Mouse (Mus musculus) limb, embryonic 12.5 days (tissue): Measurements from ENCODE around the gene 1700022I11Rik. TPM values are rescaled to one million over a fixed set of nuclear protein-coding genes. Genes with fewer than 3 reads are reported as not detected.

Source experiments
- ATAC-seq: fragments of 200-750 bp; cut with Nextera tagmentation; 2 replicates; pipeline ENCODE4 v1.8.0; 2017; ENCODE audit warnings: low read depth, moderate TSS enrichment; ENCODE audit not compliant: insufficient number of reproducible peaks, insufficient read depth, low FRiP score, low TSS enrichment
- H3K27ac ChIP-seq: fragments of 300-500 bp; sonication (generic); 2 replicates; pipeline ENCODE4 v1.5.1; 2016; ENCODE audit warnings: mild to moderate bottlenecking, moderate library complexity
- H3K27me3 ChIP-seq: fragments of 300-500 bp; sonication (generic); 2 replicates; pipeline ENCODE4 v1.6.1; 2016; ENCODE audit warnings: mild to moderate bottlenecking, moderate library complexity
- H3K36me3 ChIP-seq: fragments of 300-500 bp; sonication (generic); 2 replicates; pipeline ENCODE4 v1.6.1; 2016; ENCODE audit warnings: mild to moderate bottlenecking, moderate library complexity
- H3K4me1 ChIP-seq: fragments of 300-500 bp; sonication (generic); replicated peaks from 2 replicates; pipeline ENCODE4 v1.6.1; 2016
- H3K4me2 ChIP-seq: fragments of 300-500 bp; sonication (generic); 2 replicates; pipeline ENCODE4 v1.6.1; 2016; ENCODE audit warnings: mild to moderate bottlenecking, moderate library complexity
- H3K4me3 ChIP-seq: fragments of 300-500 bp; sonication (generic); replicated peaks from 2 replicates; pipeline ENCODE4 v1.5.1; 2016; ENCODE audit warnings: mild to moderate bottlenecking
- H3K9ac ChIP-seq: fragments of 300-500 bp; sonication (generic); replicated peaks from 2 replicates; pipeline ENCODE4 v1.6.1; 2016; ENCODE audit warnings: mild to moderate bottlenecking, moderate library complexity
- H3K9me3 ChIP-seq: fragments of 300-500 bp; sonication (generic); 2 replicates; pipeline ENCODE4 v1.6.1; 2016; ENCODE audit warnings: mild to moderate bottlenecking, moderate library complexity
- WGBS: fragments of 180-500 bp; shearing (Covaris S2); methylation state at CpG from one replicate; pipeline ENCODE4 v1.1.7; 2016; 5-methylcytosine and 5-hydroxymethylcytosine counted together
- polyA plus RNA-seq: library from polyadenylated mRNA; unstranded; fragments of >200 nt; fragmentation: Nextera tagmentation; extraction: Ambion mirVana; gene quantifications from 2 replicates; pipeline ENCODE4 v1.2.1, GENCODE M21; 2016

1700022I11Rik gene
- polyA plus RNA-seq, 1 experiment from 2014 or later: 0.78 TPM

DNA sequence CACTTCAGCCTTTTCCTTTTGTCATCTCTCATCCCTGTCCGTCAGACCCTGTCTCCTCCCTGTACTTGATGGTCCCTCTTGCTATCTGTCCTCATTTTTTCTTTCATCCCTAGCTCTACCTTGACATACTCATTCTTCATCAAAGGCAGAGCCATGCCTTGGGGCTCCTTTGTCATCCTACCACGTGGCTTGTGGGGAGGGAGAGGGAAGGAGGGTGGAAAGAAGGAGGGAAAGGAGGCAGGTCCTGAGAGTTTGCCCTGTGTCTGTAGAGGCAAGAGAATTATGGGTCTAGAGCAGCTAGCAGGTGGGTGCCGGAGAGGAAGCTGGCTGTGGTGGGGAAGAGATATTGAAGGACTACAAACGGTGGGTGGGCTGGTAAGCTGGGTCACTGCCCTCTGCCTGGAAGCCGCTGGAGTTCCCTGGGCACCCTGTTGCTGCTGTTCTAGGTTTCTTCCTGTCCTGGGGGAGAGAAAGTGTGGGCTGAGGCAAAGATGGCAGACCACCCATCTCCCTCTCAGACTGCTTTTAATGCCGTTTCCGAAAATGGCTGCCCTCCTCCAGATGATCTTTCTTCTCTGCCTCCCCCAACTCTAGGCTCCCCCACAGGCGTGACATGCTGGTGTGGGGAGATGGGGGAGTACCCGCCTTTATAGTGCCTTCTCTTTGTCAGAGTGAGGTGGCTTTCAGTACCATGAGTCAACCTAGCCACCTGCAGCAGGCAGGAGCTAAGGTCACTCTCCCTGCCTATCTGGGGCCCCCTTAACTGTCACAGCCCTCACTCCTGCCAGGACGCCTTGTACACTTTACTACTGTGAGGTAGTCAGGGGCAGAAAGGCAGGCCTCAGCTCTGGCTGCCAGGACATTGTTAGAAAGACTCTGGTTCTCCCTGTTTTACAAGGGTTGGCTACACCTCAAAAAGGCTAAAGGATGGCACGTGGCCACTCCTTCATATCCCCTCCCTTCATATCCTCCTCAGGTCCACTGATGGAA lies 17.9 kb upstream of the 1700022I11Rik start:
- Histone ChIP-seq H3K36me3 (peaks cover 22% of the 10 kb centered on the region; the same call in 1 of the 2 replicates), H3K9me3 (no peaks in the 10 kb centered on the region), H3K4me3 (no peak overlapping the region), H3K9ac (no peak overlapping the region), H3K4me1 (peaks cover 40% of the 10 kb centered on the region), H3K27me3 (peaks cover 23% of the 10 kb centered on the region), H3K4me2 (peak overlapping the region; percentile 67), H3K27ac (no peak overlapping the region)
- WGBS: 65% methylated on average over 11 of the region's 11 CpGs
- no peak for ATAC-seq

GRCm38 (mm10) chr4:42952563-42952962 lies 16.8 kb upstream of the 1700022I11Rik start:
- H3K9ac ChIP-seq: no peak overlapping the region
- no peak for ATAC-seq
- 78% methylated on average over 7 of the region's 7 CpGs for WGBS
- H3K27ac ChIP-seq: no peak overlapping the region
- H3K36me3 ChIP-seq: peaks cover 32% of the 10 kb centered on the region
- no peak overlapping the region for H3K4me2 ChIP-seq
- H3K9me3 ChIP-seq: no peaks in the 10 kb centered on the region
- peaks cover 16% of the 10 kb centered on the region for H3K27me3 ChIP-seq
- peaks cover 40% of the 10 kb centered on the region for H3K4me1 ChIP-seq
- no peak overlapping the region for H3K4me3 ChIP-seq

DNA sequence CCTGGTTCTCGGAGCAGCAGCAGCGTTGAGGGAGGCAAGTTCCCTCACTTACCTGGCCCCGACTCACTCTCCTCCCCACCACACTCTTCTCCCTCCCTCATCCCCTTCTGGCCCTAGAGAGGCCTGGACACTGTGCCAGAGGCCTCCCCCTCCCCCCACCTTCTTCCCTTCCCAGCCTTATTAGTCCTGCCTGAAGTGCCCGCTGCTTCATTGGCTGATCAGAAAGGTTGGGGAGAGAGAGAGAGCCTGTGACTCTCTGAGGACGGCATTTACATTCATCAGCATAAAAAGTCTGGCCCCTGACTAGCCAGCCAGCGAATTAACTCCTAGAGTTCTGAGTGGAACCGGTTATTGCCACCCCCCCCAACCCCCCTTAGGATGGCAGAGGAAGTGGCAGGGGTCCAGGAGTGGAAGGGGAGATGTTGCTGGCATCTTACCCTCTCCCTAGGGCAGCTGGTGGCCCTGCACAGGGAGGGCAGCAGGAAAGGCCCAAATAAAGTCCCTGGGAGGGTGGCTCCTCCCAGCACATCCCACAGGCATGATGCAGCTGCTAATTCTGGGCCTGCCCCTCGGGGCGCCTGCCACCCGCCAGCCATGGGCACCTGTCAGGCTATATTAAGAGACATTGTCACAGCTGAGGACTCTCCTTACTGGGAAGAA lies 15.8 kb upstream of the 1700022I11Rik start:
- Histone ChIP-seq H3K9me3 (no peaks in the 10 kb centered on the region), H3K4me2 (no peak overlapping the region), H3K27ac (no peak overlapping the region), H3K27me3 (peaks cover 6% of the 10 kb centered on the region), H3K36me3 (peaks cover 40% of the 10 kb centered on the region), H3K4me3 (no peak overlapping the region), H3K4me1 (peaks cover 39% of the 10 kb centered on the region), H3K9ac (no peak overlapping the region)
- no peak for ATAC-seq
- WGBS: 21% methylated on average over 10 of the region's 10 CpGs

DNA sequence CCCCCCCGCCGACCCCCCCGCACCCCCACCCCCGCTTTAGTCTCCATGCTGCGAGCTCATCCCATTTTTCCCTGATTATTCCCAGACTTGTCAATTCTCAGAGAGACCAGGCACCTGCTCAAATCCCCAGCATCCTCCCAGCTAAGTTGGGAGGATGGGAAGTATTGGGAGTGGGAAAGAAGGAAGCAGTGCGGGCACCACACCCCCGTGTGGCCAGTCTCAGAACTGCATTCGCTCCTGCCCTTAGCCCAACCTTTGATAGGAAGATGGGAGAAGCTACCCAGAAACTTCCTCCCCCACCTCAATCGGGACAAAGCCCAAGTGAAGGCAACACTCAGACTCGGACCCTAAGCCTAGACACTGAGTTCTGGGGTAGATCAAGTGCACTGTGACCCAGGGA lies 15.1 kb upstream of the 1700022I11Rik start:
- peaks cover 32% of the 10 kb centered on the region for H3K4me1 ChIP-seq
- 7% methylated on average over 10 of the region's 10 CpGs for WGBS
- peaks cover 40% of the 10 kb centered on the region for H3K36me3 ChIP-seq
- H3K4me2 ChIP-seq: no peak overlapping the region
- no peak overlapping the region for H3K4me3 ChIP-seq
- H3K9ac ChIP-seq: no peak overlapping the region
- H3K27me3 ChIP-seq: no peaks in the 10 kb centered on the region
- no peak for ATAC-seq
- no peaks in the 10 kb centered on the region for H3K9me3 ChIP-seq
- no peak overlapping the region for H3K27ac ChIP-seq

GRCm38 (mm10) chr4:42955200-42955599 lies 14.2 kb upstream of the 1700022I11Rik start:
- H3K4me2 ChIP-seq: no peak overlapping the region
- 87% methylated on average over 3 of the region's 3 CpGs for WGBS
- H3K4me1 ChIP-seq: peaks cover 31% of the 10 kb centered on the region
- H3K36me3 ChIP-seq: peaks cover 40% of the 10 kb centered on the region
- ATAC-seq: no peak
- no peaks in the 10 kb centered on the region for H3K9me3 ChIP-seq
- no peak overlapping the region for H3K4me3 ChIP-seq
- H3K27ac ChIP-seq: no peak overlapping the region
- H3K9ac ChIP-seq: no peak overlapping the region
- H3K27me3 ChIP-seq: no peaks in the 10 kb centered on the region

- Histone ChIP-seq H3K9ac (no peak overlapping the region), H3K9me3 (no peaks in the 10 kb centered on the region), H3K4me1 (peaks cover 17% of the 10 kb centered on the region), H3K36me3 (peaks cover 40% of the 10 kb centered on the region), H3K4me3 (no peak overlapping the region), H3K4me2 (no peak overlapping the region), H3K27me3 (no peaks in the 10 kb centered on the region), H3K27ac (no peak overlapping the region)
- WGBS: 93% methylated on average over 17 of the region's 17 CpGs
- no peak for ATAC-seq
These were observed 12.8 kb upstream of the 1700022I11Rik start for GRCm38 (mm10) chr4:42956581-42956980.

GRCm38 (mm10) chr4:42957306-42957705 lies 12.1 kb upstream of the 1700022I11Rik start:
- Histone ChIP-seq H3K27me3 (no peaks in the 10 kb centered on the region), H3K27ac (no peak overlapping the region), H3K36me3 (peaks cover 40% of the 10 kb centered on the region), H3K4me1 (peaks cover 11% of the 10 kb centered on the region), H3K4me3 (no peak overlapping the region), H3K9ac (no peak overlapping the region), H3K9me3 (no peaks in the 10 kb centered on the region), H3K4me2 (no peak overlapping the region)
- 89% methylated on average over 11 of the region's 11 CpGs for WGBS
- no peak for ATAC-seq

DNA sequence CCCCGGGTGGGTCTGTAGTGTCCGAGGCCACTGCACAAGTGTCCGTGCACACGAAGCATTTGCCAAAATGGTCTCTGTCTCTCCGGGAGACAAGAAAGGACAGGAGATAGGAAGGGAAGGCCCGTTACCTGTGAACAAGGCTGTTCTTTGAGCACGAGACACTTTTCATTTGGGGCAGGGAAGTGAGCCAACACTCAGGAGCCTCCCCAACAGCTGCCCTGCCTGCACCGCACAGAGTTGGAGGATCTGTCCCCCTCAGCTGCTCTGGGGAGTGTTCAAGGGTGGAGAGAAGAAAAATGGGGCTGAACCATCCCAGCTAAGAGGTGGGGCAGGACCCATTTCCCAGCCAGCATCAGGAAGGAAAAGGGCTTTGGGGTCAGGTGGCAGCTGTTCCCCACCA lies 11.4 kb upstream of the 1700022I11Rik start:
- Histone ChIP-seq H3K36me3 (peaks cover 40% of the 10 kb centered on the region), H3K27ac (no peak overlapping the region), H3K9ac (no peak overlapping the region), H3K4me3 (no peak overlapping the region), H3K9me3 (no peaks in the 10 kb centered on the region), H3K4me2 (no peak overlapping the region), H3K4me1 (peaks cover 10% of the 10 kb centered on the region), H3K27me3 (no peaks in the 10 kb centered on the region)
- ATAC-seq: no peak
- 90% methylated on average over 8 of the region's 8 CpGs for WGBS

GRCm38 (mm10) chr4:42958942-42959341 lies 10.5 kb upstream of the 1700022I11Rik start:
- H3K9ac ChIP-seq: no peak overlapping the region
- no peaks in the 10 kb centered on the region for H3K4me1 ChIP-seq
- peaks cover 32% of the 10 kb centered on the region for H3K36me3 ChIP-seq
- no peak overlapping the region for H3K27ac ChIP-seq
- no peak overlapping the region for H3K4me2 ChIP-seq
- no peak for ATAC-seq
- 73% methylated on average over 8 of the region's 8 CpGs for WGBS
- H3K9me3 ChIP-seq: no peaks in the 10 kb centered on the region
- no peaks in the 10 kb centered on the region for H3K27me3 ChIP-seq
- H3K4me3 ChIP-seq: no peak overlapping the region

DNA sequence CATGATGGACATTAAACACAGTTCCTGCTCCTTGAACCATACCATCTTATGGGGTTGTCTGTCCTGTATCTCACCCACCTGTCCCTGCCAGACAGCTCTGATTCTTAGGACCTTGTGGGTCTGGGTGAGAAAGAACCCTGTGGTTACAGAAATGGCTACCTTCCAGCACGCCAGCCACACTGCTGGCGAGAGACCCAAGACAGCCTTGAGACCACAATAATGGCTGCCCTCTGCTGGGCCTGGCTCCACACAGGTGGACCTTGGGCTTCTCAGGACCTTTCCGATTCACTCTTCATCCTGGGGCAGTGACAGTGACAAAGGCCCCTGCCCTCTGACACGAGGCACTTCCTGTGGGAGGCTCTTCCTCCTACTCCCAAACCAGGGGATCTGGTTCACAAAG lies 10.0 kb upstream of the 1700022I11Rik start:
- no peak overlapping the region for H3K4me2 ChIP-seq
- ATAC-seq: no peak
- no peaks in the 10 kb centered on the region for H3K4me1 ChIP-seq
- H3K27ac ChIP-seq: no peak overlapping the region
- WGBS: 71% methylated on average over 4 of the region's 4 CpGs
- no peak overlapping the region for H3K9ac ChIP-seq
- H3K9me3 ChIP-seq: no peaks in the 10 kb centered on the region
- peaks cover 32% of the 10 kb centered on the region for H3K36me3 ChIP-seq
- H3K27me3 ChIP-seq: no peaks in the 10 kb centered on the region
- no peak overlapping the region for H3K4me3 ChIP-seq

- ATAC-seq: no peak
- Histone ChIP-seq H3K4me1 (0 out of 2 replicates have a peak, but pooled peaks cover 4% of the 10 kb centered on the region), H3K4me2 (no peak overlapping the region), H3K9me3 (no peaks in the 10 kb centered on the region), H3K4me3 (no peak overlapping the region), H3K27me3 (0 out of 2 replicates have a peak, but pooled peaks cover 5% of the 10 kb centered on the region), H3K9ac (no peak overlapping the region), H3K36me3 (peaks cover 17% of the 10 kb centered on the region), H3K27ac (no peak overlapping the region)
- WGBS: 38% methylated on average over 4 of the region's 4 CpGs
These were observed 7.8 kb upstream of the 1700022I11Rik start for GRCm38 (mm10) chr4:42961592-42961991.
